Mouse (Mus musculus) T-helper 17 cell (primary cell): Measurements from ENCODE around the gene Pcolce.
"Not testable (repeated sequence)": the region's sequence is repeated elsewhere in the genome, so short reads cannot be mapped to it uniquely, and the experiment has no call there.

Source experiments
- in situ Hi-C, 2 experiments: fragments of 300-600 bp; cut with MboI, MseI; formaldehyde crosslinking; loops; 1 replicate in 1 of 2; 2 replicates in 1 of 2; pipeline ENCODE4 v1.15.1; 2025; ENCODE audit warnings: high pct_unique_total_duplicates in 2 of 2

Pcolce gene

GRCm38 (mm10) chr5:137629906-137630545 lies 16.4 kb upstream of the Pcolce start:
- in situ Hi-C loops = no loop called here

- in situ Hi-C loops = no loop called here
Observed at GRCm38 (mm10) chr5:137629306-137629721, 15.7 kb upstream of the Pcolce start.

- in situ Hi-C loops = no loop called here
Observed at GRCm38 (mm10) chr5:137628498-137629305, 15.1 kb upstream of the Pcolce start, which contains the start of the genes Fbxo24, Lrch4 and Gm20605. Gene Fbxo24, minus strand, starts transcription at chr5:137629002. Gene Lrch4, plus strand, starts transcription at chr5:137629121. Gene Gm20605, plus strand, starts transcription at chr5:137629175.

- in situ Hi-C loops = no loop called here
Observed at GRCm38 (mm10) chr5:137627991-137628390, 14.4 kb upstream of the Pcolce start.

- in situ Hi-C loops = no loop called here
Observed at GRCm38 (mm10) chr5:137623937-137624530, 10.4 kb upstream of the Pcolce start.

- in situ Hi-C loops = no loop called here
Observed at GRCm38 (mm10) chr5:137615347-137615746, 1.8 kb upstream of the Pcolce start.

- in situ Hi-C loops = not testable (repeated sequence)
Observed at GRCm38 (mm10) chr5:137614921-137615320, 1.3 kb upstream of the Pcolce start.

- in situ Hi-C loops = no loop called here
Observed at GRCm38 (mm10) chr5:137613076-137613475, 508 bp downstream of the Pcolce start.

- in situ Hi-C loops = no loop called here
Observed at GRCm38 (mm10) chr5:137611245-137611602, 2.4 kb downstream of the Pcolce start.

- in situ Hi-C loops = no loop called here
Observed at GRCm38 (mm10) chr5:137610548-137611244, 2.9 kb downstream of the Pcolce start.

- in situ Hi-C loops = no loop called here
Observed at GRCm38 (mm10) chr5:137610056-137610455, 3.5 kb downstream of the Pcolce start.

GRCm38 (mm10) chr5:137609292-137609691 lies 4.3 kb downstream of the Pcolce start:
- in situ Hi-C loops = loop anchor here in 1 of 2 experiments (10.0 kb wide), 1 partner anchor 556 kb away; the partner anchor contains the start of gene Cops6

GRCm38 (mm10) chr5:137608654-137609190 lies 4.9 kb downstream of the Pcolce start:
- in situ Hi-C loops = loop anchor here in 1 of 2 experiments (10.0 kb wide), 1 partner anchor 556 kb away; the partner anchor contains the start of gene Cops6

- in situ Hi-C loops = loop anchor here in 1 of 2 experiments (10.0 kb wide), 1 partner anchor 557 kb away; the partner anchor contains the start of gene Cops6
Observed at GRCm38 (mm10) chr5:137607860-137608653, 5.5 kb downstream of the Pcolce start.

GRCm38 (mm10) chr5:137601365-137601729 lies 12.2 kb downstream of the Pcolce start:
- in situ Hi-C loops = loop anchor here in 1 of 2 experiments (10.0 kb wide), 1 partner anchor 563 kb away; the partner anchor contains the start of gene Cops6

- in situ Hi-C loops = loop anchor here in 1 of 2 experiments (10.0 kb wide), 1 partner anchor 564 kb away; the partner anchor contains the start of gene Cops6
Observed at GRCm38 (mm10) chr5:137600619-137601364, 12.8 kb downstream of the Pcolce start, which contains the start of gene Mospd3. Gene Mospd3, minus strand, starts transcription at chr5:137601058.

- in situ Hi-C loops = loop anchor here in 1 of 2 experiments (10.0 kb wide), 1 partner anchor 565 kb away; the partner anchor contains the start of gene Cops6
Observed at GRCm38 (mm10) chr5:137600281-137600618, 13.3 kb downstream of the Pcolce start.

- in situ Hi-C loops = no loop called here
Observed at GRCm38 (mm10) chr5:137599600-137599999, 14.0 kb downstream of the Pcolce start.

- in situ Hi-C loops = no loop called here
Observed at GRCm38 (mm10) chr5:137598100-137598826, 15.3 kb downstream of the Pcolce start.
